ENCODE assay signal across 20 mouse cellular contexts in the genomic region with DNA sequence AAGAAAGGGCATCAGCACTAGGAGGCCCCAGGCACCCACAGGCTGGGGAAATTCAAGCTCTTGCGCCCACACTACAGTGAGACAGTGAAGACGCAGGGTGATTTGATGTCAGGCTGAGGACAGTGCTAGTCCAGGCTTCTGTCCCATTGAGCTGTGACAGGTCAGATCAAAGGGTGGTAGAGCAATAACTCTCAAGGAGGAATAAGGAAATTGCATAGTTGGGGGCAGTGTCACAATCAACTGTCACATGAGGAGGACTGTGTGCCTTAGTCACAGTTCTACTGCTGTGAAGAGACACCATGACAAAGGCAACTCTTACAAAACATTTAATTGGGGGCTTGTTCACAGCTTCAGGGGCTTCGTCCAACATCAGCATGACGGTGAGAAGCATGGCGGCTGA. TPM values are rescaled to one million over a fixed set of nuclear protein-coding genes. Genes with fewer than 3 reads are reported as not detected.
DNase-seq lines count a peak whose midpoint lies in the region; ATAC-seq and TF ChIP-seq lines count a peak whose summit lies in the region.
"Had no signal": no experiment of that assay in that cellular context is flagged by ENCODE, and none has a peak within 500 bp of the region (broad histone marks: within the 10 kb centered on the region; RNA-seq: fewer than 3 reads in every experiment).

No protein-coding gene starts in this region.

- TF ChIP-seq CTCF in liver, postnatal 0 days (IDR thresholded peaks at IDR 0.05; ENCODE audit: low read depth) = no peak
- TF ChIP-seq CTCF in bone marrow macrophage, adult 2 months (IDR thresholded peaks at IDR 0.05; ENCODE audit: low read depth, low read length) = no peak
- no peak for TF ChIP-seq CTCF in small intestine, adult 2 months (IDR thresholded peaks at IDR 0.05; ENCODE audit: extremely low read depth, insufficient read length, insufficient replicate concordance, low read depth, low read length)

- no peak overlapping the region for H3K4me2 ChIP-seq in liver, postnatal 0 days (ENCODE audit: low read depth, low read length)
- H3K4me2 ChIP-seq in liver, embryonic 12.5 days = no peak overlapping the region
- H3K4me2 ChIP-seq in intestine, embryonic 16.5 days (ENCODE audit: low read depth, low read length) = peak overlapping the region; percentile 42
- H3K4me2 ChIP-seq: embryonic facial prominence, embryonic 13.5 days; forebrain, embryonic 12.5 days; liver, embryonic 11.5 days; neural tube, embryonic 15.5 days had no signal

- TF ChIP-seq EP300 in liver, postnatal 0 days (IDR thresholded peaks at IDR 0.05; ENCODE audit: low read depth) = no peak

- no peak for TF ChIP-seq POLR2A in bone marrow macrophage, adult 2 months (IDR thresholded peaks at IDR 0.05; ENCODE audit: borderline replicate concordance, low read depth, low read length)
- no peak for TF ChIP-seq POLR2A in small intestine, adult 2 months (IDR thresholded peaks at IDR 0.05; ENCODE audit: low read depth, low read length)

- no peak overlapping the region for H3K27ac ChIP-seq in liver, postnatal 0 days (ENCODE audit: low read depth)
- H3K27ac ChIP-seq in liver, embryonic 12.5 days = no peak overlapping the region
- H3K27ac ChIP-seq in bone marrow macrophage, adult 2 months (ENCODE audit: insufficient read depth, low read depth, low read length) = peak overlapping the region; percentile 5
- peak overlapping the region; percentile 90 for H3K27ac ChIP-seq in intestine, embryonic 16.5 days (ENCODE audit: low read length)
- H3K27ac ChIP-seq in small intestine, adult 2 months (ENCODE audit: insufficient read depth, low read depth, low read length) = peak overlapping the region; percentile 45
- H3K27ac ChIP-seq: embryonic facial prominence, embryonic 13.5 days; forebrain, embryonic 12.5 days; kidney, postnatal 0 days; neural tube, embryonic 15.5 days had no signal

- 75% methylated on average over 5 of the region's 5 CpGs for WGBS in liver, postnatal 0 days (ENCODE audit: insufficient replicate concordance)
- 76% methylated on average over 5 of the region's 5 CpGs for WGBS in liver, embryonic 12.5 days (ENCODE audit: insufficient replicate concordance)
- 72% methylated on average over 5 of the region's 5 CpGs for WGBS in intestine, embryonic 16.5 days
- WGBS in small intestine, adult 2 months = 66% methylated on average over 5 of the region's 5 CpGs

- peak; percentile 25 for DNase-seq in liver, postnatal 0 days
- DNase-seq in left cerebral cortex, postnatal 36 days (ENCODE audit: low spot score in 2 of 2) = no peak
- DNase-seq in left cerebral cortex, postnatal 4 days = no peak
- no peak for DNase-seq in adrenal gland, postnatal 14 days
- DNase-seq: cerebellum, adult 18-20 months; cerebellum, postnatal 14 days; embryo, embryonic 11 days; gastrocnemius, postnatal 36 days; kidney, adult 18-20 months had no signal

- peaks cover 12% of the 10 kb centered on the region for H3K4me1 ChIP-seq in liver, postnatal 0 days (ENCODE audit: insufficient read depth)
- no peaks in the 10 kb centered on the region for H3K4me1 ChIP-seq in liver, embryonic 12.5 days
- H3K4me1 ChIP-seq in bone marrow macrophage, adult 2 months (ENCODE audit: control insufficient read depth, insufficient read depth, low read length) = peaks cover 33% of the 10 kb centered on the region
- peaks cover 22% of the 10 kb centered on the region for H3K4me1 ChIP-seq in intestine, embryonic 16.5 days (ENCODE audit: control insufficient read depth, insufficient read depth, low read length)
- H3K4me1 ChIP-seq in small intestine, adult 2 months (ENCODE audit: control insufficient read depth, insufficient read depth, insufficient read length, low read length) = peaks cover 22% of the 10 kb centered on the region
- H3K4me1 ChIP-seq: neural tube, embryonic 15.5 days had no signal

- H3K9me3 ChIP-seq in liver, postnatal 0 days (ENCODE audit: low read length) = no peaks in the 10 kb centered on the region
- no peaks in the 10 kb centered on the region for H3K9me3 ChIP-seq in liver, embryonic 12.5 days (replicated peaks)
- no peaks in the 10 kb centered on the region for H3K9me3 ChIP-seq in intestine, embryonic 16.5 days (ENCODE audit: control insufficient read depth, low read length)
- H3K9me3 ChIP-seq: embryonic facial prominence, embryonic 13.5 days; forebrain, embryonic 12.5 days; neural tube, embryonic 15.5 days had no signal

- H3K4me3 ChIP-seq in liver, postnatal 0 days (ENCODE audit: low read depth, low read length) = no peak overlapping the region
- no peak overlapping the region for H3K4me3 ChIP-seq in liver, embryonic 12.5 days
- no peak overlapping the region for H3K4me3 ChIP-seq in bone marrow macrophage, adult 2 months (ENCODE audit: insufficient read depth, low read length)
- H3K4me3 ChIP-seq in intestine, embryonic 16.5 days (ENCODE audit: low read length) = no peak overlapping the region
- H3K4me3 ChIP-seq in small intestine, adult 2 months (ENCODE audit: low read depth, low read length) = no peak overlapping the region
- H3K4me3 ChIP-seq: embryonic facial prominence, embryonic 13.5 days; erythroblast, embryonic 14.5 days; forebrain, embryonic 12.5 days; neural tube, embryonic 15.5 days had no signal

- peak; percentile 29; the same call in 1 of the 2 replicates for ATAC-seq in liver, postnatal 0 days
- no peak for ATAC-seq in liver, embryonic 12.5 days
- peak; percentile 75 for ATAC-seq in intestine, embryonic 16.5 days
- ATAC-seq: hindbrain, embryonic 16.5 days had no signal

- intact Hi-C loops in left cerebral cortex, postnatal 36 days (cut with DNase I) = no loop called here
- intact Hi-C loops in left cerebral cortex, postnatal 4 days (cut with DNase I) = no loop called here

- H3K27me3 ChIP-seq in liver, postnatal 0 days (ENCODE audit: insufficient read depth, low read length) = no peaks in the 10 kb centered on the region
- H3K27me3 ChIP-seq in liver, embryonic 12.5 days (replicated peaks) = no peaks in the 10 kb centered on the region
- no peaks in the 10 kb centered on the region for H3K27me3 ChIP-seq in intestine, embryonic 16.5 days (replicated peaks; ENCODE audit: control insufficient read depth, insufficient read depth, low read length)
- H3K27me3 ChIP-seq in small intestine, adult 2 months (ENCODE audit: control insufficient read depth, insufficient read depth, low read length) = no peaks in the 10 kb centered on the region
- H3K27me3 ChIP-seq: embryonic facial prominence, embryonic 13.5 days; forebrain, embryonic 12.5 days; neural tube, embryonic 15.5 days had no signal

- H3K36me3 ChIP-seq in liver, postnatal 0 days (replicated peaks; ENCODE audit: insufficient read depth, low read length) = no peaks in the 10 kb centered on the region
- no peaks in the 10 kb centered on the region for H3K36me3 ChIP-seq in liver, embryonic 12.5 days
- no peaks in the 10 kb centered on the region for H3K36me3 ChIP-seq in intestine, embryonic 16.5 days (ENCODE audit: control insufficient read depth, insufficient read depth, low read length)
- peaks cover 3% of the 10 kb centered on the region for H3K36me3 ChIP-seq in small intestine, adult 2 months (ENCODE audit: control insufficient read depth, insufficient read depth, low read length)
- H3K36me3 ChIP-seq: embryonic facial prominence, embryonic 13.5 days; forebrain, embryonic 12.5 days; neural tube, embryonic 15.5 days had no signal

- H3K9ac ChIP-seq in liver, postnatal 0 days (replicated peaks) = no peak overlapping the region
- H3K9ac ChIP-seq in liver, embryonic 12.5 days = no peak overlapping the region
- 0 out of 2 replicates have a peak overlapping the region, but pooled peaks have one; percentile 14 for H3K9ac ChIP-seq in intestine, embryonic 16.5 days (ENCODE audit: low read depth, low read length)
- H3K9ac ChIP-seq: embryonic facial prominence, embryonic 13.5 days; forebrain, embryonic 12.5 days; neural tube, embryonic 15.5 days had no signal

RNA-seq across cellular contexts. Expression of a gene that starts 16.0 kb away (rescaled TPM):
- polyA plus RNA-seq in liver, postnatal 0 days (2015; fragmentation: Nextera tagmentation; extraction: Ambion mirVana) = 10.0 and 10.5 TPM in 2 replicates
- 5.2 and 5.8 TPM in 2 replicates for polyA plus RNA-seq in liver, embryonic 12.5 days (2016; fragmentation: Nextera tagmentation; extraction: Ambion mirVana)
- polyA plus RNA-seq in bone marrow macrophage, adult 2 months (2012; ENCODE audit: insufficient read depth, insufficient read length, missing spikeins) = not detected in 2 replicates
- 7.5 and 13.2 TPM in 2 replicates for polyA plus RNA-seq in intestine, embryonic 16.5 days (2015; fragmentation: Nextera tagmentation; extraction: Ambion mirVana)
- 0.94 and 11.0 TPM in 2 replicates for polyA plus RNA-seq in small intestine, adult 2 months (2012; rRNA removed)
- total RNA-seq in left cerebral cortex, postnatal 36 days (2021) = 1 to 10 TPM; 3.9 to 5.4 TPM
- 1 to 10 TPM; 1.1 to 1.6 TPM for total RNA-seq in left cerebral cortex, postnatal 4 days (2021)
- total RNA-seq in adrenal gland, postnatal 14 days (2021) = 7.5 and 8.0 TPM in 2 replicates

Comparison
In these comparisons a context has a peak if more than half of its experiments do, and no peak if none do; other contexts are left out.
1. H3K27ac ChIP-seq: peak in bone marrow macrophage, adult 2 months (single experiment), intestine, embryonic 16.5 days (single experiment) and small intestine, adult 2 months (single experiment); none in liver, postnatal 0 days (single experiment) and liver, embryonic 12.5 days (single experiment).